Mouse (Mus musculus) heart, embryonic 13.5 days (tissue): ENCODE results near the gene Gm7137. TPM values are rescaled to one million over a fixed set of nuclear protein-coding genes. Genes with fewer than 3 reads are reported as not detected.
"Not testable (repeated sequence)": the region's sequence is repeated elsewhere in the genome, so short reads cannot be mapped to it uniquely, and the experiment has no call there.

ENCODE experiments used
- ATAC-seq: fragments of 200-750 bp; cut with Nextera tagmentation; 2 replicates; pipeline ENCODE4 v1.8.0; 2017; ENCODE audit warnings: moderate TSS enrichment; ENCODE audit not compliant: insufficient number of reproducible peaks, low FRiP score, low TSS enrichment; ENCODE audit errors: extremely low read depth
- H3K27ac ChIP-seq: fragments of 300-500 bp; sonication (generic); replicated peaks from 2 replicates; pipeline ENCODE4 v1.5.1; 2015; ENCODE audit warnings: moderate library complexity, mild to moderate bottlenecking, inconsistent platforms
- H3K27me3 ChIP-seq: fragments of 300-500 bp; sonication (generic); replicated peaks from 2 replicates; pipeline ENCODE4 v1.6.1; 2015; ENCODE audit warnings: mild to moderate bottlenecking, inconsistent platforms
- H3K36me3 ChIP-seq: fragments of 300-500 bp; sonication (generic); 2 replicates; pipeline ENCODE4 v1.6.1; 2015; ENCODE audit warnings: mild to moderate bottlenecking, inconsistent platforms
- H3K4me1 ChIP-seq: fragments of 300-500 bp; sonication (generic); 2 replicates; pipeline ENCODE4 v1.6.1; 2015; ENCODE audit warnings: inconsistent platforms
- H3K4me2 ChIP-seq: fragments of 300-500 bp; sonication (generic); 2 replicates; pipeline ENCODE4 v1.6.1; 2015; ENCODE audit warnings: inconsistent platforms, mild to moderate bottlenecking, moderate library complexity
- H3K4me3 ChIP-seq: fragments of 300-500 bp; sonication (generic); 2 replicates; pipeline ENCODE4 v1.5.1; 2015; ENCODE audit warnings: moderate library complexity, mild to moderate bottlenecking, inconsistent platforms
- H3K9ac ChIP-seq: fragments of 300-500 bp; sonication (generic); 2 replicates; pipeline ENCODE4 v1.6.1; 2015; ENCODE audit warnings: inconsistent platforms, mild to moderate bottlenecking, moderate library complexity
- H3K9me3 ChIP-seq: fragments of 300-500 bp; sonication (generic); 2 replicates; pipeline ENCODE4 v1.6.1; 2016; ENCODE audit warnings: inconsistent platforms
- WGBS: fragments of 180-500 bp; shearing (Covaris S2); methylation state at CpG from one replicate; pipeline ENCODE4 v1.1.7; 2015; ENCODE audit warnings: mixed read lengths; 5-methylcytosine and 5-hydroxymethylcytosine counted together
- polyA plus RNA-seq: library from polyadenylated mRNA; unstranded; fragments of >200 nt; fragmentation: Nextera tagmentation; extraction: Ambion mirVana; gene quantifications from 2 replicates; pipeline ENCODE4 v1.2.1, GENCODE M21; 2015

Gene Gm7137
- polyA plus RNA-seq, 1 experiment from 2014 or later, result not detected

DNA sequence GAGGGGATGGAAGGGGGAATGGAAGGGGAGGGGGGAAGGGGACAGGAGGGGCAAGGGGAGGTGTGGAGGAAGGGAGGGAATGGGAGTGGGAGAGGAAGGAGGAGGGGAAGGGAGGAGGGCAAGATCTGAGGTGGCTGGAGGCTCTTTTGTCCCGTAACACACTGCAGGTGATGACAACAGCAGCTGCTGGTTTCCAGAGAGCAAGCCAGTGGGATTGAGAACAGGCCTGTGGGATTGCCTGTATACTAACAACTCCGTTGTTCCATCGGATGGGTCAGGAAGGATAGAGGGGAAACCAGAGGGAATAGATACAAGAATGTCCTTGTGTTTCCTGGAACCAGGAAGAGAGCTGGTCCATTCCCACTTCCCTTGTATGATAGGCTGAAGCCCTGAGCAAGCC is 9.7 kb upstream of the Gm7137 start:
- peaks cover 19% of the 10 kb centered on the region for H3K4me1 ChIP-seq
- H3K36me3 ChIP-seq, result no peaks in the 10 kb centered on the region
- H3K9ac ChIP-seq, result no peak overlapping the region
- H3K4me3 ChIP-seq, result no peak overlapping the region
- H3K4me2 ChIP-seq, result no peak overlapping the region
- WGBS, result 5% methylated on average over 3 of the region's 3 CpGs
- no peak for ATAC-seq
- H3K9me3 ChIP-seq, result no peaks in the 10 kb centered on the region
- no peaks in the 10 kb centered on the region for H3K27me3 ChIP-seq
- H3K27ac ChIP-seq, result peak overlapping the region; percentile 30; the same call in 1 of the 2 replicates

DNA sequence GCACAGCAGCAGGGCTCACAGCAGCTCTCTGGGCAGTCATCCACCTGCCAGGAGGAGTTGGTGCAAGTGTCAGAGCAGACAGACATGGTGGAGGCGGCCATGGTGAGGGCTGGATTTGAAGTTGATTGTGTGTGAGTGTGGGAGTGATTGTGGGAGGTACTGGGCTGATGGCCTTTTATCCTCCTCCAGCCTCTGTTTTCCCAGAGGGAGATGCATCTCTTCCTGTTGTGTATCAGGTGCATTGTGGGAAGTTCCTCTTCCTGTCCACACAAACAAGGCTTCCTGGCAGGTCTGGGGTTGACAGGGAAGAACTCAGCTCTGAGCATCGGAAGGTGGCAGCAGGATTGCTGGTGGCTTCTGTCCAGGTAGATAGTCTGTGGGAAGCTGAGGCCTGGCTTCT is 7.0 kb upstream of the Gm7137 start, which contains the start of gene Gm9639:
Gene Gm9639, minus strand, starts transcription at position 101 of the 400 bp plus-strand sequence.
- 57% methylated on average over 2 of the region's 2 CpGs for WGBS
- no peak within 1 kb of the TSS for H3K9ac ChIP-seq
- H3K36me3 ChIP-seq, result no peaks in the 10 kb centered on the region
- H3K27me3 ChIP-seq, result no peaks in the 10 kb centered on the region
- H3K9me3 ChIP-seq, result no peaks in the 10 kb centered on the region
- H3K27ac ChIP-seq, result no peak within 1 kb of the TSS
- H3K4me3 ChIP-seq, result no peak within 1 kb of the TSS
- no peak for ATAC-seq
- H3K4me2 ChIP-seq, result no peak within 1 kb of the TSS
- H3K4me1 ChIP-seq, result peaks cover 19% of the 10 kb centered on the region

DNA sequence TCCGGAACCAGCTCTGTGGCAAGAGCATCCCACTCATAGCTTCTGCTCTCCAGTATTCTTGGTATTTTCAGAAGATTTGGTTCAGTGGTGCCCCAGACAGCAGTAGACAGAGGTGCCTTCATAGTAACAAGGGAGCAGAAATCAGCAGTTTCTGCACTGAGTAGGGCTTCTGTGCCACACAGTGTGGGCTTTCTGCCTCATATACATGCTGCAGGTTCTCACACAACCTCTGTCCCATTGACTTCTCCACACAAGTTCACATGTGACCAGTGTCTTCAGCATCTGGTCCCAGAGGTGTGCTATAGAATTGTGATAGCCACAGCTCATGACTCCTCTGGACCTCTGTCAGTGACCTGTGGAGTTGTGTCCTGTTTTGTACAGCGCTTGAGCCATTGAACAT is 621 bp upstream of the Gm7137 start:
- ATAC-seq, result no peak
- no peak overlapping the region for H3K9ac ChIP-seq
- WGBS, result 63% methylated on average over 2 of the region's 2 CpGs

DNA sequence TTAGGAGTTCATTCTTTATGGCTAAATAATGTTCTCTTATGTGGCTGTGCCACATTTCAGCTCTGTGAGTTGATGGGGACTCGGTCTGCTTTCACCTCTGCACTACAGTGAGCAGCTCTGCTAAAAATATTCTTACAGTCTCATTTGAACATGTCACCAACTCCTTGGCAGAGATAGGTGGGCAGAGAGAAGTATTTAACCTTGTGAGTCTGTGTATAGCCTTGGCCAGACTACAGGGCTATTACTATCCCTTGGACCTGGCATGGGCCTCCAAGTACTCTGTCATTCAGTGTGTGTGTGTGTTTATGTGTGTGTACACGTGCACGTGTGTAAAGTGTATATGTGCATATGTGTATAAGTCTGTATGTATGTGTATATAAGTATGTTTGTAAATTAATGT is 4.6 kb downstream of the Gm7137 start:
- not testable (repeated sequence) for H3K27me3 ChIP-seq, H3K9ac ChIP-seq, H3K36me3 ChIP-seq, H3K4me3 ChIP-seq, ATAC-seq, H3K9me3 ChIP-seq, H3K4me2 ChIP-seq, H3K27ac ChIP-seq, H3K4me1 ChIP-seq
- 35% methylated on average over 1 of the region's 3 CpGs for WGBS

More for the DNA sequence above, 621 bp upstream of the Gm7137 start:
- H3K4me1 ChIP-seq, result no peaks in the 10 kb centered on the region
- H3K27me3 ChIP-seq, result no peaks in the 10 kb centered on the region
- no peaks in the 10 kb centered on the region for H3K9me3 ChIP-seq
- H3K4me2 ChIP-seq, result no peak overlapping the region
- H3K36me3 ChIP-seq, result no peaks in the 10 kb centered on the region
- no peak overlapping the region for H3K4me3 ChIP-seq
- no peak overlapping the region for H3K27ac ChIP-seq

DNA sequence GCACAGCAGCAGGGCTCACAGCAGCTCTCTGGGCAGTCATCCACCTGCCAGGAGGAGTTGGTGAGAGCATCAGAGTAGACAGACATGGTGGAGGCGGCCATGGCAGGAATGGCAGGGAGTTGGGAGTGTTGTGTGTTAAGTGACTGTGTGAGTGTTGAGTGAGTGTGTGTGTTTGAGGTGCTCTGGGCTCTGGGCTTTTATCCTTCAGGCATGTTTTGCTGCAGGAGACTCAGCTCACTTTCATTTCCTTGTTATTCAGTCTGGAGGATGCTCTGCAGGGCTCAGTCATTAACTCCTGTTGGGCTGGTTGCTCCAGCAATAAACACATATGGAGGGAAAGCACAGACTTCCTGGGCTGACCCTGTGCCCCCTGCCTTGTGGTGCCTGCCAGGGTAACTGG is 5.6 kb downstream of the Gm7137 start, which contains the start of gene Gm3250:
Gene Gm3250, minus strand, starts transcription at position 101 of the 400 bp plus-strand sequence.
- 40% methylated on average over 1 of the region's 1 CpGs for WGBS
- not testable (repeated sequence) for H3K27me3 ChIP-seq, H3K9ac ChIP-seq, ATAC-seq, H3K36me3 ChIP-seq, H3K27ac ChIP-seq, H3K4me3 ChIP-seq, H3K9me3 ChIP-seq, H3K4me1 ChIP-seq, H3K4me2 ChIP-seq

DNA sequence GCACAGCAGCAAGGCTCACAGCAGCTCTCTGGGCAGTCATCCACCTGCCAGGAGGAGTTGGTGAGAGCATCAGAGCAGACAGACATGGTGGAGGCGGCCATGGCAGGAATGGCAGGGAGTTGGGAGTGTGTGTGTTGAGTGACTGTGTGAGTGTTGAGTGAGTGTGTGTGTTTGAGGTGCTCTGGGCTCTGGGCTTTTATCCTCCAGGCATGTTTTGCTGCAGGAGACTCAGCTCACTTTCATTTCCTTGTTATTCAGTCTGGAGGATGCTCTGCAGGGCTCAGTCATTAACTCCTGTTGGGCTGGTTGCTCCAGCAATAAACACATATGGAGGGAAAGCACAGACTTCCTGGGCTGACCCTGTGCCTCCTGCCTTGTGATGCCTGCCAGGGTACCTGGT is 11.2 kb downstream of the Gm7137 start, which contains the start of gene Gm7138:
Gene Gm7138, minus strand, starts transcription at position 101 of the 400 bp plus-strand sequence.
- not testable (repeated sequence) for H3K27me3 ChIP-seq, H3K9me3 ChIP-seq, H3K36me3 ChIP-seq, H3K4me3 ChIP-seq, H3K9ac ChIP-seq, H3K4me2 ChIP-seq, H3K4me1 ChIP-seq, ATAC-seq, H3K27ac ChIP-seq
- WGBS, result 67% methylated on average over 1 of the region's 1 CpGs

DNA sequence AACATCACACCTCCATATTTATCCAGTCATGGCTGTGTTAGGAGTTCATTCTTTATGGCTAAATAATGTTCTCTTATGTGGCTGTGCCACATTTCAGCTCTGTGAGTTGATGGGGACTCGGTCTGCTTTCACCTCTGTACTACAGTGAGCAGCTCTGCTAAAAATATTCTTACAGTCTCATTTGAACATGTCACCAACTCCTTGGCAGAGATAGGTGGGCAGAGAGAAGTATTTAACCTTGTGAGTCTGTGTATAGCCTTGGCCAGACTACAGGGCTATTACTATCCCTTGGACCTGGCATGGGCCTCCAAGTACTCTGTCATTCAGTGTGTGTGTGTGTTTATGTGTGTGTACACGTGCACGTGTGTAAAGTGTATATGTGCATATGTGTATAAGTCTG is 15.9 kb downstream of the Gm7137 start:
- not testable (repeated sequence) for ATAC-seq, H3K27ac ChIP-seq, H3K4me3 ChIP-seq, H3K9ac ChIP-seq, H3K9me3 ChIP-seq, H3K27me3 ChIP-seq, H3K4me2 ChIP-seq, H3K4me1 ChIP-seq, H3K36me3 ChIP-seq
- WGBS, result 31% methylated on average over 1 of the region's 3 CpGs

DNA sequence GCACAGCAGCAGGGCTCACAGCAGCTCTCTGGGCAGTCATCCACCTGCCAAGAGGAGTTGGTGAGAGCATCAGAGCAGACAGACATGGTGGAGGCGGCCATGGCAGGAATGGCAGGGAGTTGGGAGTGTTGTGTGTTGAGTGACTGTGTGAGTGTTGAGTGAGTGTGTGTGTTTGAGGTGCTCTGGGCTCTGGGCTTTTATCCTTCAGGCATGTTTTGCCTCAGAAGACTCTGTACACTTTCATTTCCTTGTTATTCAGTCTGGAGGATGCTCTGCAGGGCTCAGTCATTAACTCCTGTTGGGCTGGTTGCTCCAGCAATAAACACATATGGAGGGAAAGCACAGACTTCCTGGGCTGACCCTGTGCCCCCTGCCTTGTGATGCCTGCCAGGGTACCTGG is 16.8 kb downstream of the Gm7137 start, which contains the start of gene Gm3238:
Gene Gm3238, minus strand, starts transcription at position 101 of the 400 bp plus-strand sequence.
- not testable (repeated sequence) for H3K4me3 ChIP-seq, H3K36me3 ChIP-seq, H3K9me3 ChIP-seq, H3K27me3 ChIP-seq, H3K4me1 ChIP-seq, H3K9ac ChIP-seq, H3K4me2 ChIP-seq, ATAC-seq, H3K27ac ChIP-seq
- 45% methylated on average over 1 of the region's 1 CpGs for WGBS

DNA sequence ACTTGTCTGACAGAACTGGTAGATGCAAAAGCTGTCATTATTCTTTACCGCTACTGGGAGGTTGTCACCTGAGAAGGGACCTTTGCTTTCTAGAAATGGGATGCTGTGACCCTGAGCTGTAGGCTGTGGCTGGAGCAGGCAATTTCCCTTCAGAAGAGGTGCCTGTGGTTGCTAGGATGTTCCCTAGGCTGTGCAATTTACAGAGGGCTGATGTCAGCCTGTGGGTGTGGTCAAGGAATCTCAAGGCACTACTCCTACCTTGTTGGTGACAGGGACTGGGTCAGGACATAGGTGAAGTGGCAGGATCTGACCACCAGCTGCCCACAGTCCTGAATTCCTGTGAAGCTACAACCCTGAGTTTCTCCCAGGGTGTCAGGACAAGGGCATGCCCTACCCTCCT is 18.3 kb downstream of the Gm7137 start:
- no peak overlapping the region for H3K4me3 ChIP-seq
- 0 out of 2 replicates have a peak, but pooled peaks cover 3% of the 10 kb centered on the region for H3K9me3 ChIP-seq
- WGBS, result 84% methylated on average over 1 of the region's 1 CpGs
- no peaks in the 10 kb centered on the region for H3K27me3 ChIP-seq
- H3K4me2 ChIP-seq, result no peak overlapping the region
- H3K9ac ChIP-seq, result no peak overlapping the region
- no peaks in the 10 kb centered on the region for H3K36me3 ChIP-seq
- ATAC-seq, result no peak
- 0 out of 2 replicates have a peak, but pooled peaks cover 3% of the 10 kb centered on the region for H3K4me1 ChIP-seq
- no peak overlapping the region for H3K27ac ChIP-seq

DNA sequence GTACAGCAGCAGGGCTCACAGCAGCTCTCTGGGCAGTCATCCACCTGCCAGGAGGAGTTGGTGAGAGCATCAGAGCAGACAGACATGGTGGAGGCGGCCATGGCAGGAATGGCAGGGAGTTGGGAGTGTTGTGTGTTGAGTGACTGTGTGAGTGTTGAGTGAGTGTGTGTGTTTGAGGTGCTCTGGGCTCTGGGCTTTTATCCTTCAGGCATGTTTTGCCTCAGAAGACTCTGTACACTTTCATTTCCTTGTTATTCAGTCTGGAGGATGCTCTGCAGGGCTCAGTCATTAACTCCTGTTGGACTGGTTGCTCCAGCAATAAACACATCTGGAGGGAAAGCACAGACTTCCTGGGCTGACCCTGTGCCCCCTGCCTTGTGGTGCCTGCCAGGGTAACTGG is 28.4 kb downstream of the Gm7137 start, which contains the start of gene Gm3233:
Gene Gm3233, minus strand, starts transcription at position 101 of the 400 bp plus-strand sequence.
- not testable (repeated sequence) for H3K4me1 ChIP-seq, H3K27ac ChIP-seq
- no CpG with 5 or more reads among the region's 1 CpGs for WGBS

DNA sequence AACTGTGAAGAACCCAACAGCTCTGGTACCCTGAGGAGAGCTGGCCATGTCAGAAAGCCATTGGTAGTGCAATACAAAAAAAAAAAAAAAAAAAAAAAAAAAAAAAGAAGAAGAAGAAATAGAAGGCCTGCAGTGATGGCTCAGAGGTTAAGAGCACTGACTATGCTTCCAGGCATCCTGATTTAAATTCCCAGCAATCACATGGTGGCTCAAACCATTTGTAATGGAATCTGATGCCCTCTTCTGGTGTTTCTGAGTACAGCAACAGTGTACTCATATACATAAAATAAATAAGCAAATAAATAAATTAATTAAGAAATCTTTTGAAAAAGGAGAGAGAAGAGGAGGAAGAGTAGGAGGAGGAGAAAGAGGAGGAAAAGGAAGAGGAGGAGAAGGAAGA is 34.6 kb downstream of the Gm7137 start:
- Histone ChIP-seq H3K9ac (no peak overlapping the region), H3K36me3 (no peaks in the 10 kb centered on the region), H3K27me3 (no peaks in the 10 kb centered on the region), H3K4me2 (no peak overlapping the region), H3K4me1 (no peaks in the 10 kb centered on the region), H3K9me3 (no peaks in the 10 kb centered on the region), H3K4me3 (no peak overlapping the region), H3K27ac (no peak overlapping the region)
- ATAC-seq, result no peak

More for the DNA sequence above, 28.4 kb downstream of the Gm7137 start, which contains the start of gene Gm3233:
- H3K27me3 ChIP-seq, H3K36me3 ChIP-seq, H3K4me3 ChIP-seq, H3K4me2 ChIP-seq, H3K9ac ChIP-seq, ATAC-seq, H3K9me3 ChIP-seq: not testable (repeated sequence)

DNA sequence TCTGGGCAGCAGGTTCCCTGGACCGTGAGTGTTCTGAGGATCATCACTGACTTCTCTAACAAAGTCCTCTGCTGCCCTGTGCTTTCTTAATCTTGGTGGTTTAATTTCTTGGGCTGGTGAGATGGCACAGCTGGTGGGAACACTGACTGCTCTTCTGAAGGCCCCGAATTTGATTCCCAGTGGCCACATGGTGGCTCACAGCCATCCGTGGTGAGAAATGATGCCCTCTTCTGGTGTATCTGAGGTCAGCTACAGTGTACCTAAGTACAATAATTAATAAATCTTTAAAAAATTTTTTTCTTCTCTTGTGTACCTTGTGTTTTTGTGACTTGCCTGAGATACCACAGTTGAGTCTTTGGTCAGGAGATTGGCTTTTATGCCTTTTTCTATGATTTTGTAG is 35.7 kb downstream of the Gm7137 start:
- not testable (repeated sequence) for H3K27ac ChIP-seq, H3K27me3 ChIP-seq, H3K9me3 ChIP-seq, H3K4me2 ChIP-seq, H3K9ac ChIP-seq, ATAC-seq, H3K4me1 ChIP-seq, H3K36me3 ChIP-seq, H3K4me3 ChIP-seq
- 47% methylated on average over 3 of the region's 3 CpGs for WGBS
